Mouse (Mus musculus): ENCODE results near the gene Sema3f.

The Sema3f gene

GRCm38 (mm10) chr9:107715632-107716031 lies 5.4 kb upstream of the Sema3f start:
- DNase-seq (ENCODE audit: low spot score in 2 of 2) = no peak

DNA sequence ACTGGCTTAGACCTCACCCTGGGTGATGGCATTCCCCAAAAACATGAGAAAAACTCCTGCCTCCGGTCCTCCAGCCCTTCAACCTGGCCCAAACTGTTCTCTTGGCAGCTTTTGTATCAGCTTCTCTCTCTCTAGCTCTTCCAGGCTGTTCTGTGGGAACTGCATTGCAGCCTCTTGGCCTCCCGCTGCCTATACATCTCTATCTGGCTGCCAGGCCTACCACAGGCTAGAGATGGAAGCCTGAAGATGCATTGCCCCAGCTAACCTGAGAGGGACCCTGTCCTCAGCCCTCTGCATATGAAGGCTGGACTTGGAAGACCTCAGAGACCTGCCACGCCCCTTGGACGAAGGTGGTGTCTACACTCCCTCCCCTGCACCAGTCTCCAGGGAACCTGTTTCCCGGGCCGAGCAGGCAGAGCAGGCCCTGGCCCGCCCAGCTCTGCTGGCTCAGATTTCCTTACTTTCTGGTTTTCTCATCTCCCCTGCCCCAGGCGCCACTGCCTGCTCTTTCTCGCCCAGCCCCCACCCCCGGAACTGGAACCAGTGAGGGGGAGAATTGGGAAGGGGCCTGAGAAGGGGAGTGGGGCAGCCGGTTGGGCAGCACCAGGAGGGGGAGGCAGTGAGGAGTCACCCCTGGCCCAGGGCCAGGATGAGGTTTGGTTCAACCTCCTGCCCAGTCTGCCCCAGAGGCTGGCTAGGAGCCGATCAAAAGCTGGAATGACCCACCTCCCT lies 4.1 kb upstream of the Sema3f start:
- DNase-seq (ENCODE audit: low spot score in 2 of 2) = no peak

DNA sequence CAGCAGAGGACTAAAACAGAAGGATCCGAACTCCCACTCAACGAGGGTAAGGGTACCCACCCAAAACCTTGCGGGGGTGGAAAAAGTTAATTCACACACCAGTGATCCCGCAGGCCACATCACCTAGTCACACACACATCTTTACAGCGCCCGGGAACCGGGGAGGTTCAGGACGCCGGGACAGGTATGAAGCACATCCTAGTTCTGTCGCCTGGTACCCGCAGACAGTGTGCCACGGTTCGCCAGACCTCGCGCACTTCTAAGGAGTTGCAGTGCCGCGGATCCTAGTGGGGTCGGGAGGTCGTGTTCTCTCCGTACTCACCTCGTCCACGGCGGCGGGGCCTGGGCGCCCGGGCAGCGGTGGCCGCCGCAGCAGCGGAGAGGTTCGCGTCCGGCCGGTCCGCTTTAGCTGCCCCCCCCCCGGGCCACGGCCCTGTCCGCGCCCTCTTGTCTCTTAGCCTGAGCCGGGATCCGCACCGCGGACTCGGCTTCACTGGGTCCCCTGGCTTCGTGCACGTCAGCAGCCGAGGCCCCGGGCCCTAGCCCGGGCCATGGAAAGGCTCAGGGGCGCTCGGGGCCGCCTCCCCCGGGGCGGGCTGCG lies 1.1 kb downstream of the Sema3f start:
- DNase-seq (ENCODE audit: low spot score in 2 of 2) = no peak

DNA sequence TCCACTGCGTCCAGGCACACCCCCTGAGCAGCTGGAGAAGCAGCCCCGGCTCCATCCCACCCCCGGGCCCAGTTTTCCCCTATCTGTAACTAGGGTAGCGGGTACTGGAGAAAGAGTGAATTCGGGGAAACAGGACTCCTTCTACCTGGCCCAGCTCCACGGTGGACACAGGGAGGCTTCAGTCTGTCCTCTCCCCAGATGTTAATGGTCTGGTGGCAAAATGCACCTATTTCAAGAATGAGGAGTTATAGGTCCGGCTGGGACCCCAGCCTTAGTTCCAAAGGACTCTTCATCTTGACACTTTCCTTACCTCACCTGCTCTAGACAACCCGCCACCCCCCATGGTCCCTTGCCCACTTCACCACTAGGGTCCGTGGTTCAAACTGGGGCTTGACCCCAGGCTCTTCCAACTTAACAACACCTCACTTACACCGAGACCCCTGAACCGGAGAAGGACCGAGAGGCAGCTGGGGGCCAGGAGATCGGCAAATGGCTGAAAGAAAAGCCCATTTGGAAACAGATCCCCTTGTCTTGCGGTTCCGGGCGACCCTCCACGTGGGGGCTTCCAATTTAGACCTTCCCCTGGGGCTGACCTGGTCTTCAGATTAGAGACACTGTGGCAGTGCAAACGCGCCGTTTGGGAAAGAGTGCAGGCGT lies 1.7 kb downstream of the Sema3f start:
- DNase-seq (ENCODE audit: low spot score in 2 of 2) = no peak

- DNase-seq (ENCODE audit: low spot score in 2 of 2) = no peak
These were observed 2.4 kb downstream of the Sema3f start for GRCm38 (mm10) chr9:107707701-107708438.

DNA sequence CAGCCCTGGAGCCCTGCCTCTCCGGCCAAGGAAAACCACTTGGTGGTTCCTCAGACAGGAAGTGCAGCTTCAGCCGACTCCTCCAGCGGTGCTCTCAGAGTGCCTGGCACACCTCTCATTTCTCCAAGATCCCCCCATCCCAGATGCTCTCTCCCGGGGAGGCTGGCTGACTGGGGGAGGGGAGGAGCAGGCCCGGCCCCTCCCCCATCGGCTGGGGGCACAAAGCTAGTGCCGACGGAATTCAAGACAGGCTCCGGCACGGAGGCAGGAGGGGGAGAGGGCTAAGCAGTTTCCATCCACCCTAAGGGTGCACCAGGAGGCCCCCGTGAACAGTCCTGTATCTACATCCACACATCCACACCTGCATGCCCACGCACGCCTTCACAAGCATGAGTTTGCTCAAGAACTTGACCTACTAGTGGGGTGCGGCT lies 3.5 kb downstream of the Sema3f start:
- no peak for DNase-seq (ENCODE audit: low spot score in 2 of 2)

GRCm38 (mm10) chr9:107703337-107704122 lies 6.7 kb downstream of the Sema3f start:
- DNase-seq (ENCODE audit: low spot score in 2 of 2) = no peak

- DNase-seq (ENCODE audit: low spot score in 2 of 2) = no peak
These were observed 7.6 kb downstream of the Sema3f start for GRCm38 (mm10) chr9:107702606-107703185.

DNA sequence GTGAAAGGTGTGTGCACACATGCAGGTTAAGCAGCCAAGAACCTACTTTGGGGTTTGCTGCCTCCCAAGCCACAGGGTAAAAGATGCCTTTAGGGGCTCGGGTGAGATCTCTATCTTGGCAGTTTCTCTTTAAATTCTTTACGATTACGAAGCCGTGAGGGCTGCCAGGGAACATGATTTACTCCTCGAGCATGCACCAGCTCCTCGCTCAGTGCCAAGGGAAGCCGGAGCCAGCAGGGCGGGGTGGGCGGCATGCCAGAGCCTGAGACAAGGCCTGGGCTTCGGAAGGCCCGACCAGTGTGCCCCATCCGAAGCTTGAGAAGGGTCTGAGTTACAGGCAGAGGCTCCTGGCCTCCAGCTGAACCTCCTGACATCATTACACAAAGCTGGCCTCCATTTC lies 8.7 kb downstream of the Sema3f start:
- no peak for DNase-seq (ENCODE audit: low spot score in 2 of 2)

DNA sequence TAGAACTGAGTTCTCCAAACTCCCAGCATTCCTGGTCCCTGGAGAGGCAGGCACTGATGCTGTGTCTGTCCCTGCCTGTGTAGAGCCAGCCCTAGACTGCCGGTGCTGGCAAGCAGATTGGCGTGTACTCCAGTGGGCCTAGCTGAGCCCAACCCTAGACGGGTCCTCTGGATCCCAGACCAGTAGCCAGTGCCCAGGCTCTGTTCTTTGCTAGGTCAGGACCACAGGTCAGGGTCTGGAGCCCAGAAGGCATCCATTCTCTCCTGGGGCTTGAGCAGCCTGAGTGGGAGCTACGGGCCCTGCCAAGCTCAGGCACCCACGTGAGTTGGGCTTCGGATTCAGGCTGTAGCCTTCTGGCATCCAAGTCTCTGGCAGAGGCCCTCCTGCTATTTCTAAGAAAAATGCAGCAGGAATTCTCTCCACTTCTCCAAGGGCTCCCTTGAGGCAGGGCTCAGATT lies 10.1 kb downstream of the Sema3f start:
- no peak for DNase-seq (ENCODE audit: low spot score in 2 of 2)

- no peak for DNase-seq (ENCODE audit: low spot score in 2 of 2)
These were observed 10.8 kb downstream of the Sema3f start for GRCm38 (mm10) chr9:107699376-107699980.

- DNase-seq (ENCODE audit: low spot score in 2 of 2) = no peak
These were observed 11.6 kb downstream of the Sema3f start for GRCm38 (mm10) chr9:107698611-107699190.

- DNase-seq (ENCODE audit: low spot score in 2 of 2) = no peak
These were observed 12.3 kb downstream of the Sema3f start for GRCm38 (mm10) chr9:107697811-107698521.

GRCm38 (mm10) chr9:107696845-107697610 lies 13.2 kb downstream of the Sema3f start:
- DNase-seq (ENCODE audit: low spot score in 2 of 2) = no peak

DNA sequence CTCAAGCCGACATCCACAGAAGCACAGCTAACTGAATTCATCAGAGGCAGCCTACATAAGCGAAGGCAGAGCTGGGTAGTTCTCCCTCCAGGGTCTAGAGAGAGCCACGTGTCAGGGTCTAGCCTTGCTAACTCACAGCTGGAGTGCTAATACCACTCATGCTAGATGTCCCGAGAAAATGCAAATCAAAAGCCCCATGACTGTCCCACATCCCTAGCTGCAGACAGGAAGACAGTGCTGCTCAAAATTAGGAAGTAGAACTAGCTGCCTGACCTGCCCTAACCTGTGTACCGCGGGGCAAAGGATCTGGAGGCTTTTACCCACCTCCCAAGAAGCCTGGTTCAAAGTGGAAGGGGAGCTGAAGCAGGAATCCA lies 14.2 kb downstream of the Sema3f start:
- no peak for DNase-seq (ENCODE audit: low spot score in 2 of 2)

GRCm38 (mm10) chr9:107695441-107696105 lies 14.7 kb downstream of the Sema3f start:
- DNase-seq (ENCODE audit: low spot score in 2 of 2) = no peak

DNA sequence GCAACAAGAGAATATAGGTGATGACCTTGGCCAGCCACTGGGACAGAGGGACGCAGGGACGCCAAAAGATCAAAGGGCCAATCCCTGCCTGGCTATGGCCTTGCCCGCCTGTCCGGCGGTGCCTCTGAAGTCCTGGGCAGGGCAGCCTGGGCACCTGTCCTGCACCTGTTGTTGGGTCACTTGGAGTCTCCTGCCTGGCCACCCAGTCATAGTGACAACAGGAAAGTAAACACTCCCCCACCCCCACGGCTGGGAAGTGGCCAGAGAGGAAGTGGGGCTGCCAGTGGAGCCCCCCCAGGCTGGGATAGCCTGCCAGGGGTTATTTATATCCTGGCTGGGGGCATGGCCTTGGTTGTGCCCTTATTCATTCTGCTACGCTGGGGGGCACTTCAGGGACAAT lies 15.6 kb downstream of the Sema3f start:
- no peak for DNase-seq (ENCODE audit: low spot score in 2 of 2)

- DNase-seq (ENCODE audit: low spot score in 2 of 2) = no peak
These were observed 16.8 kb downstream of the Sema3f start for GRCm38 (mm10) chr9:107693433-107693987.

Data from spleen, postnatal 14 days (tissue).